Mouse (Mus musculus): ENCODE measurements at regions not wholly inside any gene's neighbourhood (a gene's known extent, or its start where the extent isn't known, plus 50 kb on each side); places are given as distances from the start of the nearest gene placed in this dataset.

DNA sequence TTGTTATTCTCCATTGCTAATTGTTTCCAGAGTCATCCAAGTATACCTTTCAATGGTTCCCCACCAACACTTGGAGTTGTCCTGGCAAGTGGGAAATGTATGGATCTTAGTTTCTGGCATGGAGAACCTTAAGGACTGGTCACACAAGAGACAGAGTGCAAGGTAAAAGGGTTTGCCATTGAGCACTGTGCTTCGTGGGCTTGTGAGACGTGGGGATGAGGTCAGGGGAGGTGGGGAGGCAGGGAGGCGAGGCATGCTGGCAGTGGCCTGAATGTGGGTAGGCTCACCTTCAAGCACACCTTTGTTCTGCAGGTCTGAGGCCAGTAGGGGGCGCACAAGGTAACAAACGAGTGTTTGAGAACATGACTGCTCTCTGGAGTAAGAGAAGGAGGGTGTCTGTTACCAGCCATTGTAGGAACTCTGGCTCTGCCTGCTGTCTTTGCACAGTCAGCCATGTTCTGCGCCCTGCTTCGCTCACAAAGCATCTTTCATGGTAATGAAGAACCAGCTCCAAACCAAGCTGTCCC, 612.0 kb downstream of the Bcl11a start:
- no peak for DNase-seq

DNA sequence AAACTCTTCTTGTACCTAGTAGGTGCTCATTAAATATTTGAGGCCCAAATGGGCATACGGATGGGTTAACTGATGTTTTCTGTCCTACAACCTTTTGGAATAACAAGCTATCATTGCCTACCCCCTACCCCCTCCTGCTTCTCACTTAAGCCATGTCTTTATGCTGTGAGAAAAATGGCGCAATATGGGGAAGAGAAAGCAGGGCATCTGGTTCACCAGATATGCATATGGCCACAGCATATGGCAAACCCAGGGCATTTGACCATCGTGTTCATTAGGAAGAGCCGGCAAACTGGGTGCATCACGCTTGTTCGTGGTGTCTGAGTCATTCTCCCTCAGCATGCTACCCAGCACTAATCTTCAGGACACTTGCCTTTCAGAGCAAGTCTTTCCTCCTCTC, 616.1 kb downstream of the Bcl11a start:
- DNase-seq, result no peak

DNA sequence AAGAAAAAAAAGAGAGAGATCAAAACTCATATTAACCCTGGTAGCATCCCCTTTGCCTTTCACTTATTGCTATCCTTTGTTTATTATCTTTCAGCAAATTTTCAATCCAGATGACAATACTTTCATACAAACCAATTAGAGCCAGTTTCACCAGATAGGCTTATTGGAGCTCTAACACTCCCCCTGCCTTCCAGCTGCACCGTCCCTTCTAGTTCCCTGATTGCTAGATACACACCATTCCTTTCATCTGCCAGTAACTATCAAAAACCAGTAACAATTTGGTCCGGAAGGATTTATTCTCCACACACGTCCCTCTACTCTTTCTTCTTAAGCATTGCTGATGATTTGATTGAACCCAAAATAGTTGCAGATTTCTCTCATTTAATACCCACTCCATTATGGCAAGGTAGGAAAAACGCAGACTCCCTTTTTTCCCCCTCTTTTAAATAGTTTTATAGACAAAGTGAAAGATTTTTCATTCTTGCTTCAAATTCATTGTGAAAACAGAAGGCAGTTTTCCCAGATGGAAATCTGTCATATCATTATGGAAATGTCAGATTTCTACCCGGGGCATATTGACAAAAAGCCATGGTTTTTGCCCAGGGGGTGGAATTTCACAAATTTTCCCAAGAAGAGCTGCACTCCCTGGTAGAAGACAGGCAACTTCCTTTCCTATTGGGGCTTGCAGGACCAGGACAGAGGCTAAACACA, 617.3 kb downstream of the Bcl11a start:
- DNase-seq, result no peak

DNA sequence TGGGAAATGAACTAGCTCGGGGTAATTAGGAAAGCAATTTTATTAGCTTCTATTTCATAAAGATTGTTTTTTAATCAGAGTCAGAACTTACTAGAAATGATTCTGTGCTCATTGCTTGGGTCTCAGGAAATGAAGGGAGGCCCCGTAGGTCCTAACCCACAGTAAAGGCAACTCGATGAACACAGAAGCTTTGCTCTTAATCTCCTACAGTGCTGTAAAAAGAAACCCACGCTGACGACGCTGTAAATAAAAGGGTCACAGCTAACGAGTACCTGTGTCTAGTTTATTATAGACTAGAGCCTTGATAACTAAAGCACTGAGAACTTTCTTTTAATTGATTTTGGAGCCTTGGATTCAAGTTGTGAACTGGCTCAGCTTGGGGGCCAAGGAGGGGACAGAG, 618.7 kb downstream of the Bcl11a start:
- DNase-seq, result no peak

DNA sequence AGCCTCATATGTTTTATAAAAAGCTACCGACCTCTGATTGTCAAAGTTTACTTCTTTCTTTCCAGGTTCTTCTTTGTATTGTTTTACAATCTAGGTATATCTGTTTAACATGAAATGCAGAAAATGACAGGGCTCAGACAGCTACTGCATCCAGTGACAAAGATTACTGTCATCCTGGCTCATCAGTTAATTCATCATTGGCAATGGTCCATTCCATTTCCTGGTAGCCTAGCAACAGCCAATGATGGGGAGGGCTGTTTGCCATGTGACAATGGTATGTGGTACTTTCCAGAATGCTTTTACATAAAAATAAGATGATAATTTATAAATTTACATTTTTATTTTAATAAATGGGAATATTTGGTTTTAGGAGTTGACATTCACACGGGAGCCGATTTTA, 630.9 kb downstream of the Bcl11a start:
- DNase-seq, result no peak

DNA sequence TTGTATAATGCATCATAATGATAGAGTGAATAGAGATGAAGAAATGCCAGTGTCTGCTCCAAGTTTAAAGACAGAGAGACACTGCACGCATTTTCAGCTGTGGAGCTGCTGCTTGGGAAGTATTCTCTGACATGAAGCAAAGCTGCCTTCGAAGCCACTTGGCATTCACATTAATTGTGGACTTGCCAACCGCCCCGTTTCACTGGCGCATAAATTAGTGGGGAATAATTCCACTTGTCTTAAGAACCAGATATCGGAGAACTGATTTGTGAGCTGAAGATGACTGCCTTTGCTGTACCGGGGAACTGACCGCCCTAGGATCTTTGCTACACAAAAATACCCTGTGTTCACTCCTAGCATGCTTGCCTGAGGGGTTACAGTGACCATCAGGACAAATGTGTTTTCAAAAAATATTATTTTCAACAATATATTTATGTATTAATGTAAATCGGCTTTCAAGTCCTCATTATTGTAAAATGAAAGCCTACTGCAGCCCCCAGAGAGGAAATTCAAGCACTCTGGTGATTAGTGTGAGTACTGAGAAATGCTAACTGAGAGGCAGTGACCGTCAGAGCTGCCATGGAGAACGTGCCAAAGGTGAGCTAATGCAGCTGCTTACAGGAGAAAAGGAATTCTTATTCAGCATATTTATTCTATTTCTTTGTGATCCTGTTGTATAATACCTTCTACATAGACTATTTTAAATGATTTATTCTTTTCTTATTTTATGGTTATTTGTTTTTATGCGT, 638.9 kb downstream of the Bcl11a start:
- no peak for DNase-seq

DNA sequence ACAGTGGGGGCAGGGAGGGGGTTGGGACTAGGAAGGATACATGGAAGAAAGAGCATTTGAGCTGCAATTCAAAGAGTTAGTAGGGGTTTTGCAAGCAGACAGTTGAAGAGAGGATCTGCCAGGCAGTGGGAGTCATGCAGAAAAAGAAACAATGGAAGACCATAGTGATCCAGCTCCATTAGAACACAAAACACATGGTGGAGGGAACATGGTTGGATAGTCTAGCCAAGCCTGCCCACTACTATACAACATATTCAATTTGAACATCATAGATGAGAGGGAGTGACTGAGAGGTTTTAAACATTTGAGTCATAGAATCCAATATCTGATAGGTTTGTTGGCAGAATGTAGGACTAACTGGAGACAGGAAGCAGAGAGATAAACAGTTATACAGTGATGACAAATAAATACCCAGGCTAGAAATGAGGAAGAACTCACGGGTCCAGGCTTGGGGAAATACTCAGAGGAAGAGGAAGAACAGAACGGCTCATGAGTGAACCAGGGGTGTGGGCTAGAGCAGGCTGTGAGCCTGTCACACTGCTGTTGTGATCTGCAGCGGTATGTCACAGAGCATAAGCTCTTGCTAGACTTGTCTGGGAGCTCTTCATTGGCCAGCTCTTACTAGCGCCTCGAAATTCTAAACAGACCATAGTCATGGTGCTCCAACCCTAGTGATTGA, 646.5 kb downstream of the Bcl11a start:
- DNase-seq, result no peak

DNA sequence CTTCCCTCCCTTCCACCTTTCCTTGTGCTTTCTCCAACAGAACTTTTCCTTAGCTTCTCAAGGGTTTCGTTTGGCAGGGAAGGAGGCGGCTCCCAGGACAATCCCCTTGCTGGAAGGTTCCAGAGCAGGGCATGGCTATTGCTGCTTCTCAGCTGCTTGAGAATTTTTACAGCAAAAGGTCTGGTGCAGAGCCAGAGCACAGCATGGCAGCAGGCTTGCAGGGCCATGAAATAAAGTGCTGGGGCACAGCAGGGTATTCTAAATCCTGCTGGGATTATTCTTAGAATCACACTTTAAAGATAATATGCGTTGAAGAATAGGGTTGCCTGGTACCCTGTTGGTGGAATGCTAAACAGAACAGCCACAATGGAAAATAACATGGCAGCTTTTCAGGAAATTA, 648.5 kb downstream of the Bcl11a start:
- no peak for DNase-seq

DNA sequence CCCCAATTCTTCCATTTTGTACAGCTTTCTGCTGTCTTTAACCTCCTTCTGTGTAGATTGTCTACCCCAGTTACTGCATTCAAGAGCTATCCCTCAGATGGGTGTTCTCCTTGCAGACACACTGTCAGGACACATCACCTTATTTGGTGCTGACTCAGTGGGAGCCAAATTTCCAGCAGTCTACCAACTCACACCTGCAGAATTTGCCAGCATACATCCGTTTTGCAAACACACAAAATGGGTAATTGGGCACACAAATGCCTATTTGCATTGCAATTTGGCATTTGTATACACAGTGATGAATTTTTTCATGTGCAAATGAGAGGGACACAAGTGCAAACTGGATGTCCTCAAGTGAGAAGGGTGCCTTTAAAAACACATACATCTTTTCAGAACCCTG, 649.5 kb downstream of the Bcl11a start:
- DNase-seq, result no peak

DNA sequence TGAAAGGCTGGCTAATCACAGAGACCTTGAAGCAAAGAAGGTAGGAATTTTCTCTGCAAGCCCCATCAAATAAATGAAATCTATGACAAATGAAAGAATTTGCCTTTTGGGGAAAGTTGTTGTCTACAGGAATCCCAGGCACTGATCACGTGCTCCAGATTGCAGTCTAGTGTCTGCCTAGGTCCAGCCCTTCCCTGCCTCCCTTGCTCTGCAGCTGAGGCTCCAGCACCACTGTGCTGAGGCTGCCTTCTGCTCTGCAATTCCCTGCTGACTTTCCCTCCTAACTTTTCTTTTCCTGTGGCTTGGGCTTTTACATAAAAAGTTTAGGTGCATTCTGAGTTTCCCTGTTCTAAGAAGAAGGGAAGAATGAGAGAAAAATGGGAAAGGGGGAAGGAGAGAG, 653.6 kb downstream of the Bcl11a start:
- DNase-seq, result no peak

DNA sequence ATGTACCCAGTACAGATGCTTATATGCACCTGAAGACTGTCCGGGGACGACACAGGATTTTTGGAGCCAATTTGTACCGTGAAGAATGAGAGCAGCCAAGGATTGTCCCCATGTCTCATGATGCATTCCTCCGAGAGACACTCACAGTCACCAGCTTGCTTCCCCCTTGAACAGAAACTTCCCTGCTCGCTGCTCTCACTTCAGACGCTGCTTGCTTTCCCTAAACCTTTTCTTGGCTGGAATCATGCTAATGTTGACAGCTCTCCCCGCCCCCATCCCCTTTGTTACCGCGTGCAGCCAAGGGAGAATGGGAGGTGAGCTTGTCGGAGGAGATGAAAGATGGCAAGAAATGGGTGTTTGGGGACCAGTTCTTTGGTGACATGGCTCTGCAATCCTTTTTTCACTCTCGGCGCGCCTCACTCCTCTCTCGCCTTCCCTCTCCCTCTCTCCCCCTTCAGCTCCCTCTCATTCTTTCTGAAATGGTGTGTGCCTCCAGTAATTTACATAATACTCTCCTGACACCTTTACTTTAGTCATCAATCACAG, 661.9 kb downstream of the Bcl11a start:
- DNase-seq, result no peak

DNA sequence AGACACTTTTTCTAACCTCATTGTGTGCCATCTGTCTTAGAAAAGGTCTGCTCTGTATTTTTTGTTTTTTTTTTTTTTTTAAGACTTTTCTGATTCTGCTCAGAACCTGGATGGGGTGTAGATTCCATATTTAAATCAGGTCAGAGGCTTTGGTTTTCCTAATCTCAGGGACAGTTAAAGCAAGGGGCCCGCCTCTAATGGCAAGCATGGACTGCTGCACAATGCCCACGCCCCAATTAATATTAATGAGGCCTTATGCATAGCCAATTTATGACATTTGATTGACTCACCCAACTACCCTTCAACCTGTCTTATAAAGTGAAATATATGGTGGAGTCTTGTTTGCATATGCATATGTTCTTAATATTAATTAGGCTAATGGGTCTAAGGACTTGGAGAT, 662.6 kb downstream of the Bcl11a start:
- DNase-seq, result no peak

DNA sequence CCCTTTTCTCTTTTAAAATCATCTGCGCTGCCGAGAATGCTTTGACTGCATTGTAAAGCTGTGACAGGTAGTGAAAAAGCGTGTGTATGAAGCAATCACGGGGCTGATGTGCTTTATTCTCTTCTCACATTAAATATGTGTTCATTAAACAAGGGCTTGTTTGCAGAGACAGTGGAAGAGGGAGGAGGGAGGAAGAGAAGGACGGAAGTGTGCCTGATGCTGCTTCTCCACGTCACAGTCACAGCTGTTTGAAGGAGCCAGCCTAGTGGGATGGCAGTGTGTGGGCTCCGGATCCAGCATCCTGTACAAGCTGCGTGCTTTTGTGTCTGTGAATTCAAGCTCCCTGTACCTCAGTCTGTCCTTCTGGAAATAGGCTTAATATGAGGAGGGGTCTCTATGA, 664.7 kb downstream of the Bcl11a start:
- DNase-seq, result no peak

DNA sequence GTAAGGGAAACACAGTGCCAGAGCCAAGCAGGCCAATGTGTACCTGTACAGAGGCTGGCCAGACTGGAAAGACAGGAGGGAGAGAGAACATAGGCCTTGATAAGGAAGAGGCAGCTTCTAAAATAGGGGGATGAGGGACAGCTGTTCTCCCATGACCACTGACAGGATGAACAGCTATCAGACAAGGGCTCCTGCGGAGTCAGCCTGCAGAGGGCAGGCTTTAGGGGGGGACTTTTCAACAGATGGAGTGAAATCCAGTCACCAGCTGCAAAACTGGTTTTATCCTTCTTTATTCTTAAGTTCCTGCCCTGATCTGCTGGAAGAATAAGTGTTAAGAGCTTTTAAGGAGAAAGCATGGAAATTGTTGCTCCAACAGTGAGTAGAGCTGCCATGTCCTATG, 665.6 kb downstream of the Bcl11a start:
- no peak for DNase-seq

DNA sequence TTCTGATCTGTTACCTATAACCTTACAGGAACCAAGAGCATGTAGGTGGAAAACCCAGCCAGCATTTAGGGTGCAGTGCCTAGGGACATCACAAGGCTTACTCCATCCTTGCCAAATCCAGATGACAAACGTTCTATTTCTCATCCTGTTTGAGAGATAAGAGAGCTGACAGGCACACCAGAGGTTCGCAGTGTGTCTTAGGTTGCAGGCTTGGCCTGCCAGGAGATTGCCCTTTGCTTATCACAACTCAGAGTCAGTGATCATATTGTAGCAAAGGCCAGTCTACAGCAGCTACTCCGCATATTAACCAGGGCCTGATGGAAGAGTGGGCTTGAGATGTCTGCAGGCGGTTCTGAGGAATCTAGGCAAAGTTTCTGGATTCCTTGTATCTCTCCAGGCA, 668.0 kb downstream of the Bcl11a start:
- no peak for DNase-seq

DNA sequence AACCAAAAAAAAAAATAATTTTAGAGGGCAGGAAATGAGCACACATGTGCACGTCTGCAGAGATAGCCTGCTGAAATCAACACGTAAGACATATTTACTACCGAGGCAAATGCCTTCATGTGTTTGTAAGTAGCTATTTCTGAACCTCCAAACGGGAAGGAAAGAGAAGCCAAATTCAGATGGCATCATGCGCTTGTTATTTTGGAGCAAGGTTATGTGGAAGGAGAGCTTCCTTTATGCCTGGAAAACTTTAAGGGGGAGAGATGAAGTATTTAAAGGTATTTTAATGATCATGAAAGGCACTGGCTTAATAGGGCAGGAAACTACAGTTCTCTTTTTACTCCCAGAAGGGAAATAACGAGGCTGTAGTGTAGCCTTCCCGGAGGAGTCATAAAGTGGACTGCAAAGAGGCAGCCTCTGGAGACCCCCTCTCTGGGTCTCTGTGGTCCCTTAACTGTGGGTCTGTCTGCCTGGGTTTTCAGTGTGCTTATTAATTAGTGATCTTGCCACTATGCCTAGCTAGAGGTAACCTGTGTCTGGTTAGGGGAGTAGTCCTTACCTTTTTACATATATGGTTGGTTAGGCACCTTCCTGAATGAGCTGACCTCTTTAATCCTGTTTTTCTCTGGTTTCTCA, 672.4 kb downstream of the Bcl11a start:
- DNase-seq, result no peak

DNA sequence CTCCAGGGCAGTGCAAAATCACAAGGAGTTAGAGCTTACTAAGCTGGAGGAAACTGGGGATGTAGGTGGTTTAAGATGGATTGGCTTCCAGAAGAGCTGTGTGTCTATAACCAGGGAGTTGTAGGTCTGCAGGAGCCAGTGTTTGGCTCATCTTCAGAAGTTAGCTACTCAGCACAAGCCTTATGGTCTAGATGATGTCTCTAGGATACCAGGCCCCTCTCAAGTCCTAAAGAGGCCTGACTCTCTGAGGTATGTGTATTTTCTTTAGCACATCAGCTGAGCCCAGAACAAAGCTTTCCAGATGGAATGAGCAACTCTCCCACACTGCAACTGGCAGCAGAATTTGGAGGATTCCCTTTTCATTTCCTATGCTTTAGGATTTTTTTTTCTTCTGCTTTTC, 680.3 kb downstream of the Bcl11a start:
- no peak for DNase-seq

DNA sequence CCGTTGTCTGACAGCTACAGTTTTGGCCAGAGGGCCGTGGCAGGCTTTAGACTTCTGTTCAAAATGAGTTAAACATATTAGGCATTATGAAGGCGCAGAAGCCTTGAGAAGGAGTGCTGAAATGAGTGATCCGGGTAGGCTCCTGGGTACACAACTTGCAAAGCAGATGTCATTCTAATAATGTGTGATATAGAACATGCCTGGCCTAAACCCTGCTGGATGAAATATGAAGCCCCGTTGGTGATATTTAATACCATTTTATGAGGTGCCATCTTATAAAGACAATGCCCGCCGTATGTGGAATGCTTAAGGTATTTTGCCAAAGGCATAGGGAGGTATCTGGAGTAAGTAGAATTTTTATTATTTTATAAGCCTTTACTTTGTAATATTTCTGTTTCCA, 705.6 kb downstream of the Bcl11a start:
- DNase-seq, result no peak

DNA sequence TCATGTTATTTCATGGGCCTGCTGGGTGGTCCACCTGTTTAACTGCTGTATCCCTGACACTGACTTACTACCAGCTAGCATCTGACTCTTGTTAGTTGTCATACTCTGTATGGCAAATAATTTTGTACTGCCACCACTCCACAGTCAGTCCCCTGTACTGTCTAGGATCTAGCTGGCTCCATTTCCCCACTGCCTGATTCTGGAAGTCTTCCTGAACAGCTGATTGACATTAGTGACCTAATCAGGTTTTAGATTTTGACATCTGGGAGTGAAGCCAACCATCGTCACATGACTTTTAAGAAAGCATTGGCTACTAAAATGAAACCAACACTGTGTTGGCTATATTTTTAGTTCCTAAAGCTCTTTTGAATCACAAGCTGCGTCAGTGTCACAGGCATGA, 711.3 kb downstream of the Bcl11a start:
- DNase-seq, result no peak

DNA sequence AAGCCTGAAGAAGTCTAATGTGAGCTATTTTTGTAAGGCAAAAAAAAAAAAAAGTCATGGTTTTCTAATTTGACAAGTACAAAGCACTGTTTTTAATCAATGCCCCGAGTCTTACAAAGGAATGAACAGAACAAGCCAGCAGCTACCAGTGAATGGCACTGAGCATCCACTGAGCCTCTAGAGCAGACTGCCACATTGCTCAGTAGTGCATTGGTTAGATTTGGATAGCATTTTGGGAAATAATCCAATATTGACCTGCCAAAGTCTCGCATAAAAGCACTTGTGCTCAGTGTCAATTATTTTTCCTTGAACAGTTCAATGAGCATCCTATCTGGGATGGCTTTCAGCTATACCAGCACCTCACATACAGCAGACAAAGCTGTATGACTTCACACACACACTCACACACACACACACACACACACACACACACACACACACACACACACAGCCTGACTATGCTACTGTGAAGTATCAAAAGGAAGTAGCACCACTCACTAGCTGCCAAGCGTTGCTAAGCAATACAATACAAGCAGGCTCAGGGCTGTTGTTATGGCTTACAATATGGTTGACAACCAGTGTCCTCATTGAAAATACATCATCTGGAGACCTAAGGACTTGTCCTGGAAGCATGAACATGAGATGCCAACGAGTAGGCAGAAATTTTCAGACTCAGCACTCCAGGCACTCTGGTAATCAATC, 717.8 kb downstream of the Bcl11a start:
- DNase-seq, result no peak

DNA sequence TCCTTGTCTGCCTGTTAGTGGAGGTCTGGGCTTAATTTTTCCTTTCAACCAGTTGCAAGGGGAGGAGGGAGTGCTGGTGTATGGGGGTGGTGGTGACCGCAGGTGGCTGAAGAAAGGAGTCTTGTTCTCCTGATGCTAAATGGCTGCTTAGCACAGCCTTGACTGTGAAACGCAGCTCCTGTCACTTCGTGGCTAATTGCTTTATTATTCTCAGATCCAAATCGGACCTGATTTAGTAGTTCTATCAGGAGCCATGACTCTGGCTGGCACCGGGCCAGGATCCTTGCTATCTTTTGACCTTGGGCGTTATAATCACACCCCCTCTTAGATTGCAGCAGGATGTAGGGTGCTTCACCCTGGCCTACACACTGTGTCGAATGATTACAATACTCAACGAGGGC, 726.8 kb downstream of the Bcl11a start:
- DNase-seq, result no peak
